Mouse (Mus musculus) cerebellum, adult 9-10 months (tissue): Measurements from ENCODE around the gene Akap9.
A peak's percentile ranks its signal among the peaks of the same experiment; 100 is the strongest.
"Not testable (repeated sequence)": the region's sequence is repeated elsewhere in the genome, so short reads cannot be mapped to it uniquely, and the experiment has no call there.

ENCODE experiments used
- DNase-seq: peaks from one replicate; pipeline ENCODE4 v3.0.0; 2022

Akap9 gene

GRCm38 (mm10) chr5:3970936-3971335 lies 43.1 kb downstream of the Akap9 start:
- no peak for DNase-seq

- DNase-seq = no peak
Observed at GRCm38 (mm10) chr5:3973764-3974163, 45.9 kb downstream of the Akap9 start.

GRCm38 (mm10) chr5:3974896-3975295 lies 47.0 kb downstream of the Akap9 start:
- DNase-seq = no peak

- DNase-seq = no peak
Observed at GRCm38 (mm10) chr5:3976111-3976510, 48.3 kb downstream of the Akap9 start.

GRCm38 (mm10) chr5:3977904-3978303 lies 50.0 kb downstream of the Akap9 start:
- no peak for DNase-seq

- no peak for DNase-seq
Observed at GRCm38 (mm10) chr5:3989608-3990007, 61.8 kb downstream of the Akap9 start.

GRCm38 (mm10) chr5:3990499-3990898 lies 62.6 kb downstream of the Akap9 start:
- DNase-seq = no peak

- no peak for DNase-seq
Observed at GRCm38 (mm10) chr5:4004531-4005469, 76.9 kb downstream of the Akap9 start.

GRCm38 (mm10) chr5:4006606-4007005 lies 78.8 kb downstream of the Akap9 start:
- peak; percentile 60 for DNase-seq

- DNase-seq = no peak
Observed at GRCm38 (mm10) chr5:4008266-4008665, 80.4 kb downstream of the Akap9 start.

GRCm38 (mm10) chr5:4009540-4009939 lies 81.7 kb downstream of the Akap9 start:
- no peak for DNase-seq

- DNase-seq = not testable (repeated sequence)
Observed at GRCm38 (mm10) chr5:4017646-4018045, 89.8 kb downstream of the Akap9 start.

GRCm38 (mm10) chr5:4019377-4019776 lies 91.5 kb downstream of the Akap9 start:
- no peak for DNase-seq

- DNase-seq = no peak
Observed at GRCm38 (mm10) chr5:4020018-4020417, 92.2 kb downstream of the Akap9 start.

GRCm38 (mm10) chr5:4023186-4023585 lies 95.3 kb downstream of the Akap9 start:
- peak; percentile 28 for DNase-seq

GRCm38 (mm10) chr5:4023742-4024681 lies 96.2 kb downstream of the Akap9 start:
- peak; percentile 66 for DNase-seq

- DNase-seq = no peak
Observed at GRCm38 (mm10) chr5:4024727-4025126, 96.9 kb downstream of the Akap9 start.

GRCm38 (mm10) chr5:4026336-4026735 lies 98.5 kb downstream of the Akap9 start:
- DNase-seq = not testable (repeated sequence)

GRCm38 (mm10) chr5:4028486-4029173 lies 100.8 kb downstream of the Akap9 start:
- DNase-seq = no peak

GRCm38 (mm10) chr5:4031846-4032245 lies 104.0 kb downstream of the Akap9 start:
- DNase-seq = no peak

- DNase-seq = no peak
Observed at GRCm38 (mm10) chr5:4036686-4037085, 108.8 kb downstream of the Akap9 start.

- DNase-seq = no peak
Observed at GRCm38 (mm10) chr5:4039351-4039750, 111.5 kb downstream of the Akap9 start.

- no peak for DNase-seq
Observed at GRCm38 (mm10) chr5:4040372-4040771, 112.5 kb downstream of the Akap9 start.
